Mouse (Mus musculus) spleen, postnatal 10 days (tissue): ENCODE measurements around the gene Mat2a.
A peak's percentile ranks its signal among the peaks of the same experiment; 100 is the strongest.

Experiments
- DNase-seq, 2 experiments: peaks; one replicate each; pipeline ENCODE4 v3.0.0; 2021 to 2022; ENCODE audit warnings: low spot score in 2 of 2

Mat2a gene

DNA sequence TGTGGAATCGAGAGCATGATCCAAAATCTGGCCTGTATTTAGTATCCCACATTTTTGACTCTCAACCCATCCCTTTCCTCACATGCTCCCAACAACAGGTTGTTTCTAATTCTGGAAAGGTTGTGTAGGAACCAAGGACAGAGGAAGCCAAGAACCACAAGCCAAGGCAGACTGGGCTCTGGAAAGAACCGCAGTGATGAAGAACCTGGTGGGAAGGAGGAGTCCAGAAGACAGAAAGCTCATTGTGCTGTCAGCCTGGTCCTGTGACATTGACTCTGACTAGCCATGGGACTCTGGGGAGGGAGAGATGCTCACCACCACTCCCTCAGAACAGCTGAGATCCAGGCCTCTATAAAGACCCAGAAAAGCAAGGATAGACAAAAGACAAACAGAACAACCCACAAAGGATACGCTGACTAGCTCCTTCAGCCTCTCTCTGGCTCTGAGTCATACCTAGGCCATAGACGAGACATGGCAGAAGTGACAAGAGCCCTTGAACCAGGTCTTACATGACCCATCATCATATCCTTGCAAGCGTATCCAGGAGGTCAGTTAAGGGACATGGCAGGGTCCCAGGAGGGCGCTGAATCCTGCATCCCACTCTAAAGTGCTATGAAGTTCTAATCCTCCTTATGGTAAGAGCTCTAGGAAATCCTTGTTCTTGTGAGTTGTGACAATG, 56.1 kb downstream of the Mat2a start:
- peak in 1 of 2 experiments; percentile 41 for DNase-seq
